Mouse (Mus musculus) forebrain, embryonic 13.5 days (tissue): ENCODE results near the gene Pde11a. TPM values are rescaled to one million over a fixed set of nuclear protein-coding genes. Genes with fewer than 3 reads are reported as not detected.
A peak's percentile ranks its signal among the peaks of the same experiment; 100 is the strongest.

Experiments used
- ATAC-seq: fragments of 200-750 bp; cut with Nextera tagmentation; 2 replicates; pipeline ENCODE4 v1.8.0; 2017
- H3K27ac ChIP-seq: fragments of 300-500 bp; sonication (generic); 2 replicates; pipeline ENCODE4 v1.5.1; 2015; ENCODE audit warnings: inconsistent platforms, mild to moderate bottlenecking, moderate library complexity
- H3K27me3 ChIP-seq: fragments of 300-500 bp; sonication (generic); 2 replicates; pipeline ENCODE4 v1.6.1; 2015; ENCODE audit warnings: mild to moderate bottlenecking, inconsistent platforms
- H3K36me3 ChIP-seq: fragments of 300-500 bp; sonication (generic); 2 replicates; pipeline ENCODE4 v1.6.1; 2015; ENCODE audit warnings: mild to moderate bottlenecking, inconsistent platforms; ENCODE audit not compliant: poor library complexity, severe bottlenecking
- H3K4me1 ChIP-seq: fragments of 300-500 bp; sonication (generic); 2 replicates; pipeline ENCODE4 v1.6.1; 2015; ENCODE audit warnings: inconsistent platforms
- H3K4me2 ChIP-seq: fragments of 300-500 bp; sonication (generic); 2 replicates; pipeline ENCODE4 v1.6.1; 2015; ENCODE audit warnings: inconsistent platforms, mild to moderate bottlenecking, moderate library complexity
- H3K4me3 ChIP-seq: fragments of 300-500 bp; sonication (generic); 2 replicates; pipeline ENCODE4 v1.5.1; 2015; ENCODE audit warnings: mild to moderate bottlenecking, inconsistent platforms
- H3K9ac ChIP-seq: fragments of 300-500 bp; sonication (generic); 2 replicates; pipeline ENCODE4 v1.6.1; 2015; ENCODE audit warnings: mild to moderate bottlenecking, inconsistent platforms
- H3K9me3 ChIP-seq: fragments of 300-500 bp; sonication (generic); replicated peaks from 2 replicates; pipeline ENCODE4 v1.6.1; 2016; ENCODE audit warnings: inconsistent platforms
- WGBS: fragments of 180-500 bp; shearing (Covaris S2); methylation state at CpG from one replicate; pipeline ENCODE4 v1.1.7; 2015; 5-methylcytosine and 5-hydroxymethylcytosine counted together
- polyA plus RNA-seq: library from polyadenylated mRNA; unstranded; fragments of >200 nt; fragmentation: Nextera tagmentation; extraction: Ambion mirVana; gene quantifications from 2 replicates; pipeline ENCODE4 v1.2.1, GENCODE M21; 2015

Gene Pde11a
- polyA plus RNA-seq, 1 experiment from 2014 or later: 0.31 TPM

DNA sequence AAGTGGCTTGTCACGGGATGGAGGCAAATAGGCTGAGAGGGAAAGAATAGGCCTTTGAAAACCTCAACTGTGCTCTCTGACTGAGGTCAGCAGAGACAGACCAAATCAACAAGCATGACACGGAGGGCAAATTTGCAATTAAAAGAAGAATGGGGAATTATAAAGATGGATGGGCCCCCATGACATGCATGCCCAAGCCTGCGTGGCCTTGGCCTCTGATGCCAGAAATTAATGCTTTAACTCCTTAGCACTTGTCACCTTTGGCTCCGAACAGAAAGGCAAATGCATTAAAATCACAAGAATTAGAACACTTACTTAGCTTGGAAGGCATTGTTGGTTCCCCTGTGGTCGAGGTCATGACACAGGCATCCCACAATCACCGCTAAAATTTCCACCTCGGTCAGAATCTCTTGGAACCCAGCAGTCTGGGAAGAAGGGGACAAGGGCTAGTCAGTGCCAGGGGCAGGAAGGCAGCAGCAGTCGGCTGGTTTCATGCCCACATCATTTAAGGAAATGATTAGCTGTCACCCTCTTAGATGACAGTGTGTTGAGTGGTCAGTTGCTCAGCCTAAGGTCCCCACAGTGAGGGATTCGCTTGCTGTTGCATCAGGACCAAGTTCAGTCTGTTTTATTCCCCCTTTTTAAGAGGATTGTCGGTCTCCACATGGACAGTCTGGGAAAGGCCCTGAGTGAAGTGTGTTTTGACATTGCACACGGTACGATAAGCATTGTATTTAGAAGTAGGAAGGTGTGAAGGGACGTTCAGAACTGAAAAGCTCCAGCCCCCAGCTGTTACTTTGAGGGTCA, 279.7 kb downstream of the Pde11a start:
- no peaks in the 10 kb centered on the region for H3K9me3 ChIP-seq
- no peak for ATAC-seq
- no peaks in the 10 kb centered on the region for H3K27me3 ChIP-seq
- no peaks in the 10 kb centered on the region for H3K36me3 ChIP-seq
- H3K27ac ChIP-seq: no peak overlapping the region
- peaks cover 5% of the 10 kb centered on the region; the same call in 1 of the 2 replicates for H3K4me1 ChIP-seq
- H3K4me2 ChIP-seq: no peak overlapping the region
- no peak overlapping the region for H3K4me3 ChIP-seq
- WGBS: 56% methylated on average over 13 of the region's 13 CpGs
- H3K9ac ChIP-seq: no peak overlapping the region

DNA sequence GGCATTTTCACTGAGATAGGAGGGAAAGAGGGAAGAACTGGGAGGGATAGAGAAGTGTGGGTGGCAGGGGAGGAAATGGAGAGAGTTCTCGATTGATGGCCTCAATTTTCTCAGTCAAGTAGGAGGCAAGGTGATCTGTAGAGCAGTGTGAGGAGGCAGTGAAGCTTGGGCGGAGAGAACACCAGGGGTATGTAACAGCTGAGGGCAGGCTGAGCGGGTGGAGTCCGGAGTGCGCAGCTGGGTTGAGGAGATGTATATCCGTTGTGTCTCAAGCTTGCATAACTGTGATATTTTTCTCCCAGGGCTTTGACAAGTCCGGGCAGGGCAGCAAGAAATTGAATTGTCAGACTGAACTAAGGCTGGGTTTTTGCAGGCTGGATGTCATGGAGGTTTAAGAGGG, 281.0 kb downstream of the Pde11a start:
- Histone ChIP-seq H3K4me2 (no peak overlapping the region), H3K4me3 (no peak overlapping the region), H3K4me1 (peaks cover 5% of the 10 kb centered on the region; the same call in 1 of the 2 replicates), H3K27ac (no peak overlapping the region), H3K9ac (no peak overlapping the region), H3K9me3 (no peaks in the 10 kb centered on the region), H3K36me3 (no peaks in the 10 kb centered on the region), H3K27me3 (no peaks in the 10 kb centered on the region)
- WGBS: 94% methylated on average over 7 of the region's 7 CpGs
- no peak for ATAC-seq

GRCm38 (mm10) chr2:76053748-76054331, 284.7 kb downstream of the Pde11a start:
- no peak overlapping the region for H3K4me2 ChIP-seq
- no peaks in the 10 kb centered on the region for H3K36me3 ChIP-seq
- H3K9ac ChIP-seq: no peak overlapping the region
- H3K27ac ChIP-seq: no peak overlapping the region
- H3K4me3 ChIP-seq: no peak overlapping the region
- ATAC-seq: no peak
- no peaks in the 10 kb centered on the region for H3K27me3 ChIP-seq
- no peaks in the 10 kb centered on the region for H3K9me3 ChIP-seq
- peaks cover 8% of the 10 kb centered on the region; the same call in 1 of the 2 replicates for H3K4me1 ChIP-seq
- WGBS: 84% methylated on average over 14 of the region's 14 CpGs

- Histone ChIP-seq H3K27ac (no peak overlapping the region), H3K4me1 (peaks cover 7% of the 10 kb centered on the region; the same call in 1 of the 2 replicates), H3K4me2 (no peak overlapping the region), H3K4me3 (no peak overlapping the region), H3K9ac (no peak overlapping the region), H3K27me3 (no peaks in the 10 kb centered on the region), H3K9me3 (no peaks in the 10 kb centered on the region), H3K36me3 (no peaks in the 10 kb centered on the region)
- ATAC-seq: no peak
- 83% methylated on average over 1 of the region's 1 CpGs for WGBS
These were observed 285.6 kb downstream of the Pde11a start for GRCm38 (mm10) chr2:76052897-76053505.

- Histone ChIP-seq H3K4me2 (no peak overlapping the region), H3K4me1 (peaks cover 7% of the 10 kb centered on the region; the same call in 1 of the 2 replicates), H3K27ac (no peak overlapping the region), H3K36me3 (no peaks in the 10 kb centered on the region), H3K9ac (no peak overlapping the region), H3K9me3 (no peaks in the 10 kb centered on the region), H3K27me3 (no peaks in the 10 kb centered on the region), H3K4me3 (no peak overlapping the region)
- ATAC-seq: no peak
- WGBS: 88% methylated on average over 11 of the region's 11 CpGs
These were observed 287.2 kb downstream of the Pde11a start for GRCm38 (mm10) chr2:76051385-76051784.

DNA sequence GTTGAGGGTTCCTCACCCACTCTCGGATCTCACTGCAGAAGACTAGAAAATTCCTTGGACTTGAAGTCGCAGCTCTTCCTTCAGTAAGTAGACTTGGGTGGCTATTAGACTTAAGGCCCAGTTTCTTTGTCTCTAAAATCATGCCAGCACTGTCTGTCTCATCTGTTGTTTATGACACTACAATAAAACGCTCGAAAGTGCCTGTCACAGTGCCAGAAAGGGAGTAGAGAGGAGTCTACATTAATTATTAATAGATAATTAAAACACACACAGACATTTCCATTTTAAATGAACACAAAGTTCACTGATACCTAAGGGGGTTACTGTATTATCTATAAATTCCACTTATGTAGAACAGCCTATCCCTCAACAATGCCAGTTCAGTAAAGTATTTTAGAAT, 287.7 kb downstream of the Pde11a start:
- Histone ChIP-seq H3K27me3 (no peaks in the 10 kb centered on the region), H3K4me3 (no peak overlapping the region), H3K4me1 (peaks cover 7% of the 10 kb centered on the region; the same call in 1 of the 2 replicates), H3K9ac (no peak overlapping the region), H3K27ac (no peak overlapping the region), H3K4me2 (no peak overlapping the region), H3K9me3 (no peaks in the 10 kb centered on the region), H3K36me3 (no peaks in the 10 kb centered on the region)
- 77% methylated on average over 4 of the region's 4 CpGs for WGBS
- no peak for ATAC-seq

- WGBS: 81% methylated on average over 10 of the region's 10 CpGs
These were observed 288.5 kb downstream of the Pde11a start for GRCm38 (mm10) chr2:76050092-76050491.

DNA sequence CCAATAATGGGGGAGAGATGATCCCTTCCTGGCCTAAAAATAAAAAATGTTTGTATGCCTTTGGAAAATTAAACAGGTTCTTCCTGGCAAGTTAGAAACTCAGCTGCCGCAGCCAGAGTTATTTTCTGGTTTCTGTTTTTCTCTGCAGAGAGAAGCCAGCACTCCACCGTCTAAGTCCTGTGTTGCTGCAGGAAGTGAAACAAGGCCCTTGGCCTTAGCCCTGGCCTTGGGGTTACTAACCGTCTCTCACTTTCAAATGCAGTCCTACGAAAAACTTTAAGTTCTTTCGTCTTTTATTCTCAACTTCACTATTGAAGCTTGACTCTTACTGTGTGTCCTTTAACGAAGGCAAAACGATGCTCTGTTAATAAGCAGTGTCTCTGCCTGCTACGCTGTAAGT, 289.0 kb downstream of the Pde11a start:
- Histone ChIP-seq H3K9me3 (no peaks in the 10 kb centered on the region), H3K27ac (no peak overlapping the region), H3K4me3 (no peak overlapping the region), H3K9ac (no peak overlapping the region), H3K27me3 (no peaks in the 10 kb centered on the region), H3K36me3 (no peaks in the 10 kb centered on the region), H3K4me1 (peaks cover 7% of the 10 kb centered on the region; the same call in 1 of the 2 replicates), H3K4me2 (no peak overlapping the region)
- no peak for ATAC-seq
- WGBS: 58% methylated on average over 8 of the region's 8 CpGs

More at GRCm38 (mm10) chr2:76050092-76050491, 288.5 kb downstream of the Pde11a start:
- Histone ChIP-seq H3K27me3 (no peaks in the 10 kb centered on the region), H3K27ac (no peak overlapping the region), H3K4me1 (peaks cover 7% of the 10 kb centered on the region; the same call in 1 of the 2 replicates), H3K4me3 (no peak overlapping the region), H3K9me3 (no peaks in the 10 kb centered on the region), H3K9ac (no peak overlapping the region), H3K4me2 (no peak overlapping the region), H3K36me3 (no peaks in the 10 kb centered on the region)
- ATAC-seq: no peak

- 73% methylated on average over 12 of the region's 12 CpGs for WGBS
- no peak overlapping the region for H3K9ac ChIP-seq
- 0 out of 2 replicates have a peak overlapping the region, but pooled peaks have one; percentile 38 for H3K27ac ChIP-seq
- H3K4me2 ChIP-seq: no peak overlapping the region
- no peaks in the 10 kb centered on the region for H3K36me3 ChIP-seq
- H3K4me3 ChIP-seq: no peak overlapping the region
- peak; percentile 38; the same call in 1 of the 2 replicates for ATAC-seq
- no peaks in the 10 kb centered on the region for H3K27me3 ChIP-seq
- H3K9me3 ChIP-seq: no peaks in the 10 kb centered on the region
- H3K4me1 ChIP-seq: peaks cover 7% of the 10 kb centered on the region; the same call in 1 of the 2 replicates
These were observed 290.8 kb downstream of the Pde11a start for GRCm38 (mm10) chr2:76047740-76048139.

DNA sequence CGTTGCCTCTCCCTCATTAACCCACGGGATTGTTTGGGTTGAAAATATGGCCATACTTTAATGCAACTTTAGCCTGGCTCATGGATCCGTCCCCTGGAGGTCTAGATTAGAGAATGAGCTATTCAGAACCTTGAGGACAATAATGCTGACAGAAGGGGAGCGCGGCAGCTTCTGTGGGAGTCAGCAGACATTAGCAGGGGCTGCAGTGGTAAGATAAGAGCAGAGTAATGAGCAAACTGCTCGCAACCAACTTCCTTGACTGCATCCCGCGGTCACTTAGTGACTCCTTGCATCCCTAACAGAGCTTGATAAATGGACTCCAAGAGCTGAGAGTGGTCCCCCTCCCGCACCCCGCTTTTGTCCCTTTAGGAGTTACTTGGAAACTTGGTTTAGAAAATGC, 296.4 kb downstream of the Pde11a start:
- no peak overlapping the region for H3K4me2 ChIP-seq
- H3K27ac ChIP-seq: no peak overlapping the region
- no peak for ATAC-seq
- H3K9ac ChIP-seq: no peak overlapping the region
- no peak overlapping the region for H3K4me3 ChIP-seq
- no peaks in the 10 kb centered on the region for H3K27me3 ChIP-seq
- 0 out of 2 replicates have a peak, but pooled peaks cover 5% of the 10 kb centered on the region for H3K4me1 ChIP-seq
- no peaks in the 10 kb centered on the region for H3K9me3 ChIP-seq
- 91% methylated on average over 10 of the region's 10 CpGs for WGBS
- H3K36me3 ChIP-seq: no peaks in the 10 kb centered on the region

GRCm38 (mm10) chr2:76040116-76040515, 298.5 kb downstream of the Pde11a start:
- no peak for ATAC-seq
- Histone ChIP-seq H3K36me3 (no peaks in the 10 kb centered on the region), H3K4me3 (no peak overlapping the region), H3K27me3 (no peaks in the 10 kb centered on the region), H3K9ac (no peak overlapping the region), H3K9me3 (no peaks in the 10 kb centered on the region), H3K4me1 (0 out of 2 replicates have a peak, but pooled peaks cover 5% of the 10 kb centered on the region), H3K27ac (no peak overlapping the region), H3K4me2 (no peak overlapping the region)
- 97% methylated on average over 7 of the region's 7 CpGs for WGBS

GRCm38 (mm10) chr2:76030080-76030479, 308.5 kb downstream of the Pde11a start:
- Histone ChIP-seq H3K27me3 (peaks cover 12% of the 10 kb centered on the region; the same call in 1 of the 2 replicates), H3K36me3 (no peaks in the 10 kb centered on the region), H3K4me3 (no peak overlapping the region), H3K4me2 (peak overlapping the region; percentile 49), H3K9me3 (no peaks in the 10 kb centered on the region), H3K9ac (peak overlapping the region; percentile 43; the same call in 1 of the 2 replicates), H3K4me1 (peaks cover 23% of the 10 kb centered on the region), H3K27ac (peak overlapping the region; percentile 78)
- peak; percentile 82 for ATAC-seq
- 13% methylated on average over 8 of the region's 8 CpGs for WGBS
